Mouse (Mus musculus): ENCODE measurements around the gene Cfap69.
A peak's percentile ranks its signal among the peaks of the same experiment; 100 is the strongest.
"Not testable (repeated sequence)": the region's sequence is repeated elsewhere in the genome, so short reads cannot be mapped to it uniquely, and the experiment has no call there.

Cfap69 gene

GRCm38 (mm10) chr5:5663655-5664370 lies at the start of gene Cfap69:
TSS of gene Cfap69 (minus strand) at chr5:5664239.
- DNase-seq (ENCODE audit: low spot score in 2 of 2), result peak; percentile 76 to 83

GRCm38 (mm10) chr5:5711032-5711431 lies 47.0 kb upstream of the Cfap69 start:
- no peak for DNase-seq (ENCODE audit: low spot score in 2 of 2)

- no peak for DNase-seq (ENCODE audit: low spot score in 2 of 2)
These were observed 43.6 kb upstream of the Cfap69 start for GRCm38 (mm10) chr5:5707341-5708278.

DNA sequence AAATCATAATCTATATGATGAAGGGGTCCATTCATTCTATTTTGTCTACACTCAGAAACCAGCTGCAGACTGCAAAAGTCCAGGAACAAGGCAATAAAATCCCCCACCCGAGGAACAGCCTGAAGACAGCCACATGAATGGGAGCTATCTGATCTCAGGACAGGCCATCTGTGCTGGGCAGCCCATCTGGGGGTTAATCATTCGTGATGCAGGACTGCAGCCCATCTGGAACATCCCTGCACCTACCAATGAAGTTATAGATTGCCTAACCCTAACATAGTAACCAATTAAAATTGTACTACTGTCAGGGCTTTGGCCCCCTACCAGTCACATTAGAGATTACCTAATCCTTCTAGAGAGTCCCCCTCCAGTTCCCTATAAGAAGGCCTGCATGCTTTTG lies 41.0 kb upstream of the Cfap69 start:
- DNase-seq (ENCODE audit: low spot score in 2 of 2), result no peak

DNA sequence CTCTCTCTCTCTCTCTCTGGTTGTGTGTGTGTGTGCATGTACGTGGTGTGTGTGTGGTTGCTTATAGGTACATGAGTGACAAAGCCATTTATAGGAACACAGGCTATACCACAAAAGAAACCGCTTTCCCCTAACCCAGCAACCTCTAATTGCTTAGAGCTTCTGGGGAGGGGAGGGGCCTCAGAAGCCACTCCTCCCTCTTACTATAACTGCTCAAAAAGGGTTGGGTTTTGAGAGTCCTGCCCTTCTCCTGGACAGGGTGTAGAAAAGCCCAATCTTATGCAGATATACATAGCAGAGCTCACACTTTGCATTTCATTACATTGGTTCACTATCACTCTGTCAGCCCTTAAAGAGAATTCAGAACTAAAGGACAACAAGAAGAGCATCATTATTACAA lies 36.3 kb upstream of the Cfap69 start:
- DNase-seq (ENCODE audit: low spot score in 2 of 2), result no peak

DNA sequence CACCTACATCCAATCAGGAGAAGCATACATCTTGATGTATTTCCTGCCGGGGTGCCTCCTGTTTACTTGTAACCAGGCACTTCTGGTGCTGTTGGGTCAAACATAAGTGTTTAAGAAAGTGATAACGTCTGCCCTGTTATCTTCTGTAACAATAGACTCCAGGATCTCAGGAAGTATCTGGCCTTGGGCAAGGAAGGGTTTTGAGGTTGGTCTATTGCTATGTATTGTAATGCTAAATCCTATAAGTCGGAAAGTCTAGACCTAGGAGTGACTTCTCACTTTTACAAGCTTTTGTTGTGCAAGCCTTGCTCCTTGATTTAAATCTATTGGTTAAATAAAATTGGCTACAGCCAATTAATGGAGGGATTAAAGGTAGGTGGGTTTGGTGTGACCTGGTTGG lies 34.8 kb upstream of the Cfap69 start:
- DNase-seq (ENCODE audit: low spot score in 2 of 2), result no peak

DNA sequence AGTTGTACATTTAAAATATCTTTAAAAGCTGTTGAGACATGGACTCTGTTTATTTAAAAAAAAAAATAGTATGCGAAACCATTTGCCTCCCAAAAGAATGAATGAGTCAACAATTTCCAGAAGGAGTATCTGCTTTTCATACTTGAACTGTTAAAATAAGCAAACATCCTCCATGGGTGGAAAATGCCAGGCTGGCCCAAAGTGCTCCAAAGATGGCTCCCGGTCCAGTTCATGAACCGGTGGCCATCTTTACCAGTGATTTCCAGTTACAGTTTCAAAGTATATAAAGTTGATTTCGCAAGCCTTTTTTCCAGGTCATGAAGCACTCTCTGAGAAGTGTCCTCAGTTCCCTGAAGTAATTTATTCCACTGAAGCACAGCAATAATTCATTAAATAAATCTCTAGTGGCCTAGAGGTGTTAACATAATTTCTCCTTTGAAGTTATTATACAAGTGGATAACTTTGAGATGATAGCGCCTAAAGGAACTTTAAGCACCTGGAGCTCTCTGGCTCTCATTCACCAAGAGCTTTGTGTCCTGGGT lies 31.4 kb upstream of the Cfap69 start:
- DNase-seq (ENCODE audit: low spot score in 2 of 2), result no peak

DNA sequence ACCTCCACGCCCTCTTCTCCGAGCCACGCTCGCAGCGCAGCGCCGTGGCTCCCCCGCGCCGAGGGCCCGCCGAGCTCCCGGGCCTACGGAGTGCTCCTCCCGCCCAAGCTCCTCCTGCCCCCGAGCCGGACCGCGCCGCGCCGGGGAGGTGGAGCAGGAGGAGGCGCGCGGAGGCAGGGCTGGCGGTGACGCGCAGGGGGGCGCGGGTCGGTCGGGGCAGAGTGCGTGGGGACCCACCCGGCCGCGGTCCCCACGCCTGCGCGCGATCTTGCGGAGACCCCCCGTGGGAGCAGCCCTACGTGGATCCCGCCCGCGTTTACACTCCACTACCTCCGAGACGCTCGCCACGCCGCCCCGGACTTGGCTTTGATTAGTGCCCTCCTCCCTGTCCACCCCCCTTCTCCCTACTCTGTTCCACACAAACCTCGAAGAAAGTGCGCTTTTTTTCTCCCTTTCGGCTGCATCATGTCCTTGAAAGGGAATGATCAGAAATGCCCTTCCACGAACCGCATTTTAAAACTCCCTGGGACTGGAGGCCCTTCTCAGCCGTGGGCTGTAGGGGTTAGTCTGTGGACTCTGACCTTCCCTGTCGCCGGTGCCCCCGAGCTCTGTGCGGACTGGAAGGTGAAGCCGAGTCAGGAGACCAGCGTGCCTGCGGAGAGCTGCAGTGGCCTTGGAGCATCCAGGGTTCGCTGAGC lies 30.1 kb upstream of the Cfap69 start, which contains the start of gene Steap2:
Gene Steap2, minus strand, starts transcription at position 623 of the 698 bp plus-strand sequence.
- DNase-seq (ENCODE audit: low spot score in 2 of 2), result peak; percentile 7 to 14

GRCm38 (mm10) chr5:5693541-5693955 lies 29.5 kb upstream of the Cfap69 start:
- no peak for DNase-seq (ENCODE audit: low spot score in 2 of 2)

DNA sequence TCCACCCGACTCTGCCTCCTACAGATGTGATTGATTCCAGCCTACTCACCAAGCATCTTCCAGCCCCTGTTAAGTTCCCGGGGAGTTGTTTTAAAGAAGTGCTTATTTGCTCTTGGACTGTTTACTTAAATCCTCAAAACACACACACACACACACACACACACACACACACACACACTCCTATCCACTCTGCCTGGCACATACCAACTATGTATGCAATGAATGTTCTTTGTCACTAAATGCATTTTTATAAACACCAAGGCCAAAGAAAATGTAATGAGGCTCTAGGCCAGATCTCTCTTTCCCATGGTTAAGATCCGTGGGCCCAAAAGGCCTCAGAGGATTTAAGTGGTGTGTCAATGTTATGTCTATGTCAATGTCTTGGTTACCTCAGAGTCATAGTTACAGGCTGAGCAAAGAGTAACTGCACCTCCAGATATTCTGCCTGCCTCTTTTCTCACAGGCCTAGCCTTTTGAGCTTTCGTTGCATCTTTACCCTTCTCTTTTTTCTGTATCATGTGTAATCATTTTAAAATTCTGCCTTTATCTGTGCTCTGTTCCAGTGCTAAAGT lies 28.2 kb upstream of the Cfap69 start:
- DNase-seq (ENCODE audit: low spot score in 2 of 2), result no peak

DNA sequence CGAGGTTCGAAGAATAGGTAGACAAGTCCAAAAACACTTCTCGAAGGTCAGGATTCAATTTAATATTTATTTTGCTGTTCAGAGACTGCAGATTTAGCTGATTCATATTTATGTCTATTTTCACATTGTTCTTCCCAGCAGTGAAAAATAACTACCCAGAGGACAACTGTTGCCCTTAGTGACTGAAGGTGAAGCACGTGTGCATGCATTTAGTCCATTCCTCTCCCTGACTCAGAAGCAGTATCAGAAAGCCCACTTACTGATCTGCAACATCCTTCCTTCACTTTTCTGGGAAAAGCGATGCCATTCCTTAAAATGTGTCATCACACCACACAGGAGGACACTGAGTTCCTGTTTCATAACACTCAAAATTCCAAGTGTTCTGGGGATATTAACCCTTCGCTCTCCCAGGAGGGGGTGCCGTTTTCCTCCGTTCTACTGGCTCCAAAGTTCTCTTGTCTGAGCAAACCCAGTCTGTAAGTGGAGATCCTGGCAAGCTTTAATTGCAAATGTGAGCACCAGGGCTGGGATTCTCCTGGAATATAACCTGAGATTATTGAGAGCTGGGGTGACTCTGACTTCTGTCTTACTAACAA lies 25.0 kb upstream of the Cfap69 start:
- DNase-seq (ENCODE audit: low spot score in 2 of 2), result no peak

DNA sequence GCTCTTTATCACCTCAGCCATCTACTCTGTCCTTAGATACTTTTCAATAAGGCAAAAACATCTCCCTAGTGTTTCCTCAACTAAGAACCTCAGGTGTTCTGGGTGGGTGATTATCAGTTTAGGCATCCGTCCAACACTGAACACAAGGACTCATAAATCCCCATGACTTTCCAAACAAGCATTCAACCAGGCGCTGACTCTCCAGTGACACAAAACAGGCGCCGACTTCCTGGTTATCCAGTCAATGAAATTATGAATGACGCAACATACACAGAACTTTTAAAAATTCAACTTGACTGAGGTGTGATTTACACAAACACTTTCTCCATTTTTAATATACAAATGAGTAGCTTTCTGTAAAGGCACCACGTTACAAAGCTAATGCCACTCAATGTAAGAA lies 24.2 kb upstream of the Cfap69 start:
- DNase-seq (ENCODE audit: low spot score in 2 of 2), result no peak

DNA sequence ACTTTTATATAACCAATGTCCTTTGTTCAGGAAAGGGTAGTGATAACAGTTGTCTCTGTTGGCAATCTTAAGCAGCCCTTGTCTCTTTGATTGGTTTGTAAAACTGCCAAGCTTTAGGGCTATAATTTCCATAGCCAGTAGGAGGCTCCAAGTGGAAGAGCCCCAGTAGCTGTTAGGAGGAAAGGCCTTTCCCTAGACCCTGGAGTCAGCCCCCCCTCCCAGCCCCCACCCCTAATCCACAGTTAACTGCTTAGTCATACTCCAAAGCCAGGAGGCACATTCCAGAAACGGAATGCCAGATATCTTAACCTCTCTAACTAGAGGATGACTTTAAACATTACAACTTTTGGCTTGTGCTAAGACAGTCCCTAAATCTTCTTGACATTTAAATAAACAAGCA lies 22.9 kb upstream of the Cfap69 start:
- no peak for DNase-seq (ENCODE audit: low spot score in 2 of 2)

- not testable (repeated sequence) for DNase-seq (ENCODE audit: low spot score in 2 of 2)
These were observed 20.9 kb upstream of the Cfap69 start for GRCm38 (mm10) chr5:5684946-5685345.

- no peak for DNase-seq (ENCODE audit: low spot score in 2 of 2)
These were observed 19.3 kb upstream of the Cfap69 start for GRCm38 (mm10) chr5:5683292-5683691.

- DNase-seq (ENCODE audit: low spot score in 2 of 2), result no peak
These were observed 15.4 kb upstream of the Cfap69 start for GRCm38 (mm10) chr5:5679459-5679858.

DNA sequence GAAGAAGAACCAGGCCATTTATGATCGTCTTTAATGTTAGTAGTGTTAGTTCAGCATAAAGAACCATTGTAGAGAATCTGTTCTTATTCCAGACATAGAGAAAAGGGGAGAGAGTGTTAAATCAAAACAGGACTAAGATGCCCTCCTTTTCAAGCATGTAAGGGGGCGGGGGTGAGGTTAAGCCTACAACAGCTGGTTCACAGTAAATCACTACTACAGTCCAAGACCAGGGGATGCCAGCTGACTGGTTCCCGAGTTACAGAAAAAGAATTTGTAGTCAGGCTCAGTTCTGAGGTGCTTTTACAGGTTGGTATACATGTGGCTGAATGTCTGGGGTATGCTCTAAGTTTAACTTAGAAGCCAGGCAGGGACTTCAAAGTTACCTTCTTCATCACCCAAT lies 12.0 kb upstream of the Cfap69 start:
- DNase-seq (ENCODE audit: low spot score in 2 of 2), result no peak

GRCm38 (mm10) chr5:5668920-5669319 lies 4.9 kb upstream of the Cfap69 start:
- DNase-seq (ENCODE audit: low spot score in 2 of 2), result no peak

- DNase-seq (ENCODE audit: low spot score in 2 of 2), result no peak
These were observed 410 bp upstream of the Cfap69 start for GRCm38 (mm10) chr5:5664371-5664926.

DNA sequence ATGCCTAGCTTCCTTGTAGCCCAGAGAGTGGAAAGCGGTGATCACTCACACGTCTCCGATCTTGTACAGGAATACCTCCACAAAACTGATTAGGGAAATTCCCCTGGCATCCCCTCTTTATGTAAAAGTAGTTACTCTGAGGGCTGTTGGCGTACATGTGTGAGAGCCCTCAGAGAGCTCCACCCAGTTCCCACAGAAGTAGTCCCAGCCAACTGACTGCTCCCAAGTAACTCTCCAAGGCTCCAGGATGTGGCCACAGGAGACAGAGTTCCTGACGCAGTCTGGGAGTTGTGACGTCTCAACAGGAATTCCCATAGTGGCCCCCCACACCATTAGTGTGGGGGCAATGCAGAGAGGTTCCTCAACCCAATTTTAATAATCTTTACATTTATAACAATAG lies 982 bp downstream of the Cfap69 start:
- no peak for DNase-seq (ENCODE audit: low spot score in 2 of 2)

- DNase-seq (ENCODE audit: low spot score in 2 of 2), result no peak
These were observed 5.4 kb downstream of the Cfap69 start for GRCm38 (mm10) chr5:5658680-5659079.
